Mouse (Mus musculus) left cerebral cortex, adult 18-20 months (tissue): Measurements from ENCODE around the gene Zfp319. TPM values are rescaled to one million over a fixed set of nuclear protein-coding genes. Genes with fewer than 3 reads are reported as not detected.

Experiments
- DNase-seq, 2 experiments: peaks; one replicate each; pipeline ENCODE4 v3.0.0; 2021 to 2022; ENCODE audit warnings: low spot score in 2 of 2, mixed read lengths in 1 of 2
- total RNA-seq, 2 experiments: library from RNA; stranded (reverse); gene quantifications; 2 replicates each; pipeline ENCODE4 v1.2.3; 2021

Zfp319 gene
- total RNA-seq, 2 experiments from 2014 or later = 17.2 to 18.3 TPM

- DNase-seq = peak; percentile 54 to 68
These were observed 20.6 kb upstream of the Zfp319 start, which contains the start of gene Mmp15 for GRCm38 (mm10) chr8:95352151-95352870. Gene Mmp15, plus strand, starts transcription at chr8:95352268.

GRCm38 (mm10) chr8:95351461-95351860, 19.7 kb upstream of the Zfp319 start:
- no peak for DNase-seq

- DNase-seq = peak; percentile 78 to 87
These were observed 17.3 kb upstream of the Zfp319 start for GRCm38 (mm10) chr8:95348811-95349630.

GRCm38 (mm10) chr8:95348356-95348755, 16.6 kb upstream of the Zfp319 start:
- no peak for DNase-seq

GRCm38 (mm10) chr8:95346643-95347545, 15.1 kb upstream of the Zfp319 start:
- peak; percentile 73 to 74 for DNase-seq

- no peak for DNase-seq
These were observed 12.9 kb upstream of the Zfp319 start for GRCm38 (mm10) chr8:95344668-95345067.

GRCm38 (mm10) chr8:95341721-95342120, 10.0 kb upstream of the Zfp319 start:
- DNase-seq = no peak

GRCm38 (mm10) chr8:95336363-95336762, 4.6 kb upstream of the Zfp319 start:
- no peak for DNase-seq

- no peak for DNase-seq
These were observed 4.0 kb upstream of the Zfp319 start for GRCm38 (mm10) chr8:95335706-95336105.

- DNase-seq = no peak
These were observed 868 bp upstream of the Zfp319 start for GRCm38 (mm10) chr8:95332437-95333199.

GRCm38 (mm10) chr8:95331156-95331719, 512 bp downstream of the Zfp319 start:
- no peak for DNase-seq

GRCm38 (mm10) chr8:95330367-95330766, 1.4 kb downstream of the Zfp319 start:
- DNase-seq = no peak

- DNase-seq = no peak
These were observed 3.8 kb downstream of the Zfp319 start for GRCm38 (mm10) chr8:95327866-95328465.

- no peak for DNase-seq
These were observed 4.9 kb downstream of the Zfp319 start for GRCm38 (mm10) chr8:95326822-95327221.

GRCm38 (mm10) chr8:95324646-95325045, 7.1 kb downstream of the Zfp319 start:
- no peak for DNase-seq

- DNase-seq = no peak
These were observed 8.5 kb downstream of the Zfp319 start for GRCm38 (mm10) chr8:95323201-95323600.

- peak in 1 of 2 experiments; percentile 30 for DNase-seq
These were observed 11.3 kb downstream of the Zfp319 start for GRCm38 (mm10) chr8:95320224-95321139.

- no peak for DNase-seq
These were observed 16.4 kb downstream of the Zfp319 start for GRCm38 (mm10) chr8:95315350-95315749.

- no peak for DNase-seq
These were observed 17.0 kb downstream of the Zfp319 start for GRCm38 (mm10) chr8:95314707-95315106.
